Mouse (Mus musculus): Measurements from ENCODE around the gene Glrx. TPM values are rescaled to one million over a fixed set of nuclear protein-coding genes. Genes with fewer than 3 reads are reported as not detected.

The Glrx gene
- polyA plus RNA-seq, 1 experiment from 2014 or later: 88.3 TPM

Other genes with a start within 250 kb of the Glrx start
- gene Ell2, start 133.1 kb upstream of the Glrx start, polyA plus RNA-seq (2015; fragmentation: Nextera tagmentation; extraction: Ambion mirVana): 12.2 and 14.9 TPM in 2 replicates
- gene Rhobtb3, start 104.1 kb downstream of the Glrx start, polyA plus RNA-seq (2015; fragmentation: Nextera tagmentation; extraction: Ambion mirVana): 29.7 and 32.1 TPM in 2 replicates
- gene Spata9, start 127.3 kb downstream of the Glrx start, polyA plus RNA-seq (2015; fragmentation: Nextera tagmentation; extraction: Ambion mirVana): 0.71 and 0.95 TPM in 2 replicates
- 22.8 and 30.5 TPM in 2 replicates for gene Rfesd, start 178.9 kb downstream of the Glrx start, polyA plus RNA-seq (2015; fragmentation: Nextera tagmentation; extraction: Ambion mirVana)
- gene Gpr150, start 217.1 kb downstream of the Glrx start, polyA plus RNA-seq (2015; fragmentation: Nextera tagmentation; extraction: Ambion mirVana): 0.24 and 0.46 TPM in 2 replicates